Comparison of ENCODE assay signal across 19 mouse cellular contexts in the genomic region with DNA sequence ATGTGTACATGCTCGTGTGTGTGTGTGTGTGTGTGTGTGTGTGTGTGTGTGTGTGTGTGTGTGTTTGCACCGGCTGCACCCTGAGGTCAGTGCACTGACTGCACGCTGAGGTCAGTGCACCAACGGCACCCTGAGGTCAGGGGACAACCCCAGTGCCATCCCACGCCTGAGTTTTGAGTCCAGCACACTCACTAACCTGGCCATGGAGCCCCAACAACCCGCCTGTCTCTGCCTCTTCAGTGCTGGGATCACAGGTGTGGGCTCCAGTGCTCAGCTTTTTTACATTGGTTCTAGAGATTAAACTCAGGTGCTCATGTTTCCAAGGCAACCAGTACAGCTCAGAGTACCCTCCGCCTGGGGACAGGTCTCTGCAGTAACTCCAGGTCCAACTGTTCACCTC. TPM values are rescaled to one million over a fixed set of nuclear protein-coding genes. Genes with fewer than 3 reads are reported as not detected.
A peak's percentile ranks its signal among the peaks of the same experiment; 100 is the strongest.
DNase-seq lines count a peak whose midpoint lies in the region; ATAC-seq lines count a peak whose summit lies in the region.
"Had no signal": no experiment of that assay in that cellular context is flagged by ENCODE, and none has a peak within 500 bp of the region (broad histone marks: within the 10 kb centered on the region; RNA-seq: fewer than 3 reads in every experiment).

No protein-coding gene starts in this region.

- ATAC-seq in liver, embryonic 12.5 days: peak; percentile 32; the same call in 1 of the 2 replicates
- peak; percentile 9; the same call in 1 of the 2 replicates for ATAC-seq in embryonic facial prominence, embryonic 14.5 days (ENCODE audit: low read depth)
- peak; percentile 46; the same call in 1 of the 2 replicates for ATAC-seq in hindbrain, embryonic 16.5 days
- peak; percentile 15; the same call in 1 of the 2 replicates for ATAC-seq in midbrain, embryonic 13.5 days
- ATAC-seq: CD4-positive, CD25-positive, alpha-beta regulatory T cell, adult 4 months had no signal

- no peaks in the 10 kb centered on the region for H3K9me3 ChIP-seq in liver, embryonic 12.5 days (replicated peaks)
- H3K9me3 ChIP-seq in embryonic facial prominence, embryonic 14.5 days (ENCODE audit: control insufficient read depth, low read length): no peaks in the 10 kb centered on the region
- no peaks in the 10 kb centered on the region for H3K9me3 ChIP-seq in hindbrain, embryonic 16.5 days (ENCODE audit: control insufficient read depth, low read length)
- H3K9me3 ChIP-seq in midbrain, embryonic 13.5 days: no peaks in the 10 kb centered on the region
- H3K9me3 ChIP-seq: heart, embryonic 12.5 days; kidney, embryonic 15.5 days; limb, embryonic 13.5 days; neural tube, embryonic 15.5 days had no signal

- no peak overlapping the region for H3K4me3 ChIP-seq in liver, embryonic 12.5 days
- no peak overlapping the region for H3K4me3 ChIP-seq in embryonic facial prominence, embryonic 14.5 days (ENCODE audit: low read depth, low read length)
- H3K4me3 ChIP-seq in hindbrain, embryonic 16.5 days (ENCODE audit: low read length): no peak overlapping the region
- H3K4me3 ChIP-seq in midbrain, embryonic 13.5 days (replicated peaks): no peak overlapping the region
- H3K4me3 ChIP-seq: heart, embryonic 12.5 days; kidney, embryonic 15.5 days; left cerebral cortex, adult 2 months; limb, embryonic 13.5 days; neural tube, embryonic 15.5 days had no signal

- 59% methylated on average over 7 of the region's 7 CpGs for WGBS in liver, embryonic 12.5 days (ENCODE audit: insufficient replicate concordance)
- 40% methylated on average over 7 of the region's 7 CpGs for WGBS in embryonic facial prominence, embryonic 14.5 days
- WGBS in hindbrain, embryonic 16.5 days: 33% methylated on average over 7 of the region's 7 CpGs
- 42% methylated on average over 7 of the region's 7 CpGs for WGBS in midbrain, embryonic 13.5 days

- H3K9ac ChIP-seq in liver, embryonic 12.5 days: no peak overlapping the region
- no peak overlapping the region for H3K9ac ChIP-seq in embryonic facial prominence, embryonic 14.5 days (ENCODE audit: low read depth, low read length)
- no peak overlapping the region for H3K9ac ChIP-seq in hindbrain, embryonic 16.5 days (ENCODE audit: low read depth, low read length)
- no peak overlapping the region for H3K9ac ChIP-seq in midbrain, embryonic 13.5 days (replicated peaks)
- H3K9ac ChIP-seq: heart, embryonic 12.5 days; kidney, embryonic 15.5 days; limb, embryonic 13.5 days; neural tube, embryonic 15.5 days had no signal

- H3K36me3 ChIP-seq in liver, embryonic 12.5 days: no peaks in the 10 kb centered on the region
- no peaks in the 10 kb centered on the region for H3K36me3 ChIP-seq in embryonic facial prominence, embryonic 14.5 days (ENCODE audit: control insufficient read depth, insufficient read depth, low read length)
- H3K36me3 ChIP-seq in hindbrain, embryonic 16.5 days (ENCODE audit: control insufficient read depth, insufficient read depth, low read length): no peaks in the 10 kb centered on the region
- no peaks in the 10 kb centered on the region for H3K36me3 ChIP-seq in midbrain, embryonic 13.5 days
- H3K36me3 ChIP-seq: heart, embryonic 12.5 days; kidney, embryonic 15.5 days; limb, embryonic 13.5 days; neural tube, embryonic 15.5 days had no signal

- H3K27me3 ChIP-seq in liver, embryonic 12.5 days (replicated peaks): 0 out of 2 replicates have a peak, but pooled peaks cover 3% of the 10 kb centered on the region
- no peaks in the 10 kb centered on the region for H3K27me3 ChIP-seq in embryonic facial prominence, embryonic 14.5 days (replicated peaks; ENCODE audit: control insufficient read depth, insufficient read depth, low read length)
- no peaks in the 10 kb centered on the region for H3K27me3 ChIP-seq in hindbrain, embryonic 16.5 days (replicated peaks; ENCODE audit: control insufficient read depth, insufficient read depth, low read length)
- peaks cover 6% of the 10 kb centered on the region; the same call in 1 of the 2 replicates for H3K27me3 ChIP-seq in midbrain, embryonic 13.5 days
- H3K27me3 ChIP-seq: heart, embryonic 12.5 days; kidney, embryonic 15.5 days; limb, embryonic 13.5 days; neural tube, embryonic 15.5 days had no signal

- H3K4me2 ChIP-seq in liver, embryonic 12.5 days: no peak overlapping the region
- H3K4me2 ChIP-seq in embryonic facial prominence, embryonic 14.5 days (ENCODE audit: low read depth, low read length): no peak overlapping the region
- no peak overlapping the region for H3K4me2 ChIP-seq in hindbrain, embryonic 16.5 days (ENCODE audit: low read length)
- no peak overlapping the region for H3K4me2 ChIP-seq in midbrain, embryonic 13.5 days (replicated peaks)
- H3K4me2 ChIP-seq: heart, embryonic 12.5 days; kidney, embryonic 15.5 days; limb, embryonic 13.5 days; neural tube, embryonic 15.5 days had no signal

- H3K4me1 ChIP-seq in liver, embryonic 12.5 days: peaks cover 5% of the 10 kb centered on the region
- 0 out of 2 replicates have a peak, but pooled peaks cover 3% of the 10 kb centered on the region for H3K4me1 ChIP-seq in embryonic facial prominence, embryonic 14.5 days (ENCODE audit: control insufficient read depth, insufficient read depth, low read length)
- peaks cover 11% of the 10 kb centered on the region for H3K4me1 ChIP-seq in hindbrain, embryonic 16.5 days (ENCODE audit: control insufficient read depth, insufficient read depth, low read depth, low read length)
- peaks cover 26% of the 10 kb centered on the region for H3K4me1 ChIP-seq in midbrain, embryonic 13.5 days (replicated peaks)

- no peak overlapping the region for H3K27ac ChIP-seq in liver, embryonic 12.5 days
- H3K27ac ChIP-seq in embryonic facial prominence, embryonic 14.5 days (replicated peaks; ENCODE audit: low read depth, low read length): no peak overlapping the region
- H3K27ac ChIP-seq in hindbrain, embryonic 16.5 days (ENCODE audit: low read depth, low read length): no peak overlapping the region
- no peak overlapping the region for H3K27ac ChIP-seq in midbrain, embryonic 13.5 days
- H3K27ac ChIP-seq: kidney, embryonic 15.5 days; left cerebral cortex, adult 2 months; limb, embryonic 13.5 days; macrophage; neural tube, embryonic 15.5 days had no signal

- DNase-seq in liver: no peak
- no peak for DNase-seq in embryonic facial prominence, embryonic 14.5 days (ENCODE audit: low spot score)
- no peak for DNase-seq in embryo, embryonic 9.5 days (ENCODE audit: extremely low spot score)
- no peak for DNase-seq in cerebellum, postnatal 36 days
- DNase-seq: adrenal gland, postnatal 25 days; cerebellum, adult 9-10 months; heart, postnatal 36 days; spleen, adult 18-20 months had no signal

RNA-seq across cellular contexts. Expression of a gene that starts 42.5 kb away (rescaled TPM):
- polyA plus RNA-seq in liver, embryonic 12.5 days (2016; fragmentation: Nextera tagmentation; extraction: Ambion mirVana): 1.4 and 1.7 TPM in 2 replicates
- 0.47 and 0.54 TPM in 2 replicates for polyA plus RNA-seq in embryonic facial prominence, embryonic 14.5 days (2014; fragmentation: Nextera tagmentation; extraction: Ambion mirVana)
- 0.09 TPM in 1 of 2 replicates, not detected in the other for polyA plus RNA-seq in hindbrain, embryonic 16.5 days (2015; fragmentation: Nextera tagmentation; extraction: Ambion mirVana)
- polyA plus RNA-seq in midbrain, embryonic 13.5 days (2015; fragmentation: Nextera tagmentation; extraction: Ambion mirVana): 0.07 TPM in 1 of 2 replicates, not detected in the other
- polyA plus RNA-seq: CD4-positive, CD25-positive, alpha-beta regulatory T cell, adult 4 months; frontal cortex, adult 2 months; heart, embryonic 12.5 days; kidney, embryonic 15.5 days; limb, embryonic 13.5 days; macrophage; neural tube, embryonic 15.5 days had no signal

RNA-seq across cellular contexts. Expression of a gene that starts 44.9 kb away (rescaled TPM):
- polyA plus RNA-seq in liver, embryonic 12.5 days (2016; fragmentation: Nextera tagmentation; extraction: Ambion mirVana): 8.6 and 8.9 TPM in 2 replicates
- 4.4 and 4.9 TPM in 2 replicates for polyA plus RNA-seq in embryonic facial prominence, embryonic 14.5 days (2014; fragmentation: Nextera tagmentation; extraction: Ambion mirVana)
- polyA plus RNA-seq in hindbrain, embryonic 16.5 days (2015; fragmentation: Nextera tagmentation; extraction: Ambion mirVana): 1.4 and 1.7 TPM in 2 replicates
- 2.0 and 2.7 TPM in 2 replicates for polyA plus RNA-seq in midbrain, embryonic 13.5 days (2015; fragmentation: Nextera tagmentation; extraction: Ambion mirVana)
